Mouse (Mus musculus) midbrain, embryonic 12.5 days (tissue): Measurements from ENCODE around the gene Tas2r107. TPM values are rescaled to one million over a fixed set of nuclear protein-coding genes. Genes with fewer than 3 reads are reported as not detected.
"Not testable (repeated sequence)": the region's sequence is repeated elsewhere in the genome, so short reads cannot be mapped to it uniquely, and the experiment has no call there.

Source experiments
- ATAC-seq: fragments of 200-750 bp; cut with Nextera tagmentation; 2 replicates; pipeline ENCODE4 v1.8.0; 2017; ENCODE audit warnings: low read depth, moderate TSS enrichment, moderate library complexity; ENCODE audit not compliant: low FRiP score
- H3K27ac ChIP-seq: fragments of 300-500 bp; sonication (generic); replicated peaks from 2 replicates; pipeline ENCODE4 v1.5.1; 2016; ENCODE audit warnings: mild to moderate bottlenecking
- H3K27me3 ChIP-seq: fragments of 300-500 bp; sonication (generic); 2 replicates; pipeline ENCODE4 v1.6.1; 2016; ENCODE audit warnings: mild to moderate bottlenecking
- H3K36me3 ChIP-seq: fragments of 300-500 bp; sonication (generic); 2 replicates; pipeline ENCODE4 v1.6.1; 2016
- H3K4me1 ChIP-seq: fragments of 300-500 bp; sonication (generic); 2 replicates; pipeline ENCODE4 v1.6.1; 2016
- H3K4me2 ChIP-seq: fragments of 300-500 bp; sonication (generic); replicated peaks from 2 replicates; pipeline ENCODE4 v1.6.1; 2016; ENCODE audit warnings: mild to moderate bottlenecking, moderate library complexity
- H3K4me3 ChIP-seq: fragments of 300-500 bp; sonication (generic); 2 replicates; pipeline ENCODE4 v1.5.1; 2016; ENCODE audit warnings: mild to moderate bottlenecking
- H3K9ac ChIP-seq: fragments of 300-500 bp; sonication (generic); replicated peaks from 2 replicates; pipeline ENCODE4 v1.6.1; 2016; ENCODE audit warnings: mild to moderate bottlenecking, moderate library complexity
- H3K9me3 ChIP-seq: fragments of 300-500 bp; sonication (generic); 2 replicates; pipeline ENCODE4 v1.6.1; 2016; ENCODE audit warnings: mild to moderate bottlenecking
- WGBS: fragments of 180-500 bp; shearing (Covaris S2); methylation state at CpG from one replicate; pipeline ENCODE4 v1.1.7; 2016; 5-methylcytosine and 5-hydroxymethylcytosine counted together
- polyA plus RNA-seq: library from polyadenylated mRNA; unstranded; fragments of >200 nt; fragmentation: Nextera tagmentation; extraction: Ambion mirVana; gene quantifications from 2 replicates; pipeline ENCODE4 v1.2.1, GENCODE M21; 2016

The Tas2r107 gene
- not detected in 2 replicates for polyA plus RNA-seq

DNA sequence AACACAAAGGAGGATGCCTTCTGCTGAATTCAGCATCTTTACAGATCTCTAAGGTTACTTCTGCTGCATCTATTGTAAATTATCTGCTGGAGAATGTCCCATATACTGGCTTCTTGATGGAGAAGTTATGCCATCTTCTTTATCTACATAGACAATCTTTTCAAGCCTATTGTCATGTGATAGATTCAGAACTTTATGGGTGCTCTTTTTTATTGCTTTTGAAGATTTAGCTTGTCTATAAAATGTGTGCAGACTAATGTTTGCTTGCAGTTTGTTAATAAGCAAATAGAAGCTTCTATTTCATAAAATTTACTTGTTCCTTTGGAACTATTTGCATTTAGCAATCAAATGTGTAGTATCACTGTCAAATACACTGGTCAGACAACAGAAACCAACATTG is at the start of gene Tas2r107:
Gene Tas2r107 (minus strand): TSS at position 101 of the 400 bp plus-strand sequence.
- no peak within 1 kb of the TSS for H3K4me2 ChIP-seq
- H3K4me3 ChIP-seq, result no peak within 1 kb of the TSS
- no peaks in the 10 kb centered on the region for H3K4me1 ChIP-seq
- no peaks in the 10 kb centered on the region for H3K36me3 ChIP-seq
- no peak within 1 kb of the TSS for H3K9ac ChIP-seq
- H3K27me3 ChIP-seq, result no peaks in the 10 kb centered on the region
- H3K27ac ChIP-seq, result no peak within 1 kb of the TSS
- peaks cover 15% of the 10 kb centered on the region for H3K9me3 ChIP-seq
- no peak for ATAC-seq

DNA sequence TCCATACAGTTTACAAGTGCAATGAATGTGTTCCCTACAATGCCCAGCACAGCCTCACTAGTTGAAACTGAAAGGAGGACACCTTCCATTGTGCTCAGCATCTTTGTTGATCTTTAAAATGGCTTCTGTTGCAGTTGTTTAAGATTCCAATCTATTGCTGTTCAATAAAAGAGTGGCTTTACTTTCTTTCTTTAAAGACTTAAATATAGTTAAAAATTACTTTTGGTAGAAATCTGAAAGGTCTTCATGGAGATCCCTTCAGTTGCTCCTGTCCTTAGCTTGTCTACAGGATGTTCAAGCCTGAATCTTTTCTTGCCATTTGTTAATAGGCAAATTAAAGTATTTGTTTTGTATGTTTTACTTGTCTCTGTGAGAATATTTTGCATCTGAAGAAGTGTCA is 30.0 kb upstream of the Tas2r107 start, which contains the start of gene Tas2r114:
Gene Tas2r114 (minus strand): TSS at position 101 of the 400 bp plus-strand sequence.
- H3K36me3 ChIP-seq, result no peaks in the 10 kb centered on the region
- peaks cover 5% of the 10 kb centered on the region; the same call in 1 of the 2 replicates for H3K9me3 ChIP-seq
- no peaks in the 10 kb centered on the region for H3K27me3 ChIP-seq
- H3K4me3 ChIP-seq, result no peak within 1 kb of the TSS
- H3K9ac ChIP-seq, result no peak within 1 kb of the TSS
- no peak for ATAC-seq
- no peak within 1 kb of the TSS for H3K4me2 ChIP-seq
- no peak within 1 kb of the TSS for H3K27ac ChIP-seq
- H3K4me1 ChIP-seq, result no peaks in the 10 kb centered on the region

DNA sequence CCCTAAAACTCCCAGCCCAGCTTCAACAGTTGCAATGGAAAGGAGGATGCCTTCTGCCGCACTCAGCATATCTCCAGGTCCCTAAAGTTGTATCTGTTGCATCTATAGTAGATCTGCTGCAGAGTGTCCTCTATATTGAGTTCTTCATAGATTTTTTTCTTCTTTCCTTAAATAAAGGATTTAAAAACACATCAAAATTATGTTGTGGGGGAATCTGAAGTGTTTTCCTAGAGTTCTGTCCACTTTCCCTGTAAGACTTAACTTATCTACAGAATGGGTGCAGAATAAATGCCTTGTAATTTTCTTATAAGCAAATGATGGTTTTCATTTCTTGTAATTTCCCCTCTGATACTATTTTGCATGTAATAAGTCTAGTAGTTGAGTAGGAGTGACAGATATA is 27.4 kb upstream of the Tas2r107 start, which contains the start of gene Tas2r105:
Gene Tas2r105 (minus strand): TSS at position 101 of the 400 bp plus-strand sequence.
- Histone ChIP-seq H3K27ac (no peak within 1 kb of the TSS), H3K27me3 (no peaks in the 10 kb centered on the region), H3K4me2 (no peak within 1 kb of the TSS), H3K9me3 (peaks cover 5% of the 10 kb centered on the region; the same call in 1 of the 2 replicates), H3K4me3 (no peak within 1 kb of the TSS), H3K36me3 (no peaks in the 10 kb centered on the region), H3K4me1 (no peaks in the 10 kb centered on the region), H3K9ac (no peak within 1 kb of the TSS)
- no peak for ATAC-seq
- WGBS, result 75% methylated on average over 1 of the region's 1 CpGs

DNA sequence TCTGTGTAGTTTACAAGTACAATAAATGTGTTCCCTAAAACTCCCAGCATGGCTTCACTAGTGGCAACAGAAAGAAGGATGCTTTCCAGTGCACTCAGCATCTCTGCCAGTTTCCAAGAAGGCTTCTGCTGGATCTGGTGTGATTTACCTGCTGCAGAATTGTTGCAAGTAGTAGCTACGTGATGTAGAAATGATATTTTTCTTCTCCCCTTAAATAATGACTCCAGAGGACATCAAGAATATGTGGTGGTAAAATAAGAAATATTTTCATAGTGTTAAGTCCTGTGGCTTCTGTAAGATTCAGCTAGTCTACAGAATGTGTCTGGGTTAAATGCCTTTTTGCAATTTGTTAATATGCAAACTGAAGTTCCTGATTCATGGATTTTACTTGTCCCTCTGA is 25.7 kb upstream of the Tas2r107 start, which contains the start of gene Tas2r104:
Gene Tas2r104 (minus strand): TSS at position 101 of the 400 bp plus-strand sequence.
- no peaks in the 10 kb centered on the region for H3K4me1 ChIP-seq
- no peaks in the 10 kb centered on the region for H3K27me3 ChIP-seq
- no peaks in the 10 kb centered on the region for H3K36me3 ChIP-seq
- H3K9me3 ChIP-seq, result no peaks in the 10 kb centered on the region
- H3K4me2 ChIP-seq, result no peak within 1 kb of the TSS
- ATAC-seq, result no peak
- H3K9ac ChIP-seq, result no peak within 1 kb of the TSS
- H3K4me3 ChIP-seq, result no peak within 1 kb of the TSS
- H3K27ac ChIP-seq, result no peak within 1 kb of the TSS
- WGBS, result 80% methylated on average over 1 of the region's 1 CpGs

DNA sequence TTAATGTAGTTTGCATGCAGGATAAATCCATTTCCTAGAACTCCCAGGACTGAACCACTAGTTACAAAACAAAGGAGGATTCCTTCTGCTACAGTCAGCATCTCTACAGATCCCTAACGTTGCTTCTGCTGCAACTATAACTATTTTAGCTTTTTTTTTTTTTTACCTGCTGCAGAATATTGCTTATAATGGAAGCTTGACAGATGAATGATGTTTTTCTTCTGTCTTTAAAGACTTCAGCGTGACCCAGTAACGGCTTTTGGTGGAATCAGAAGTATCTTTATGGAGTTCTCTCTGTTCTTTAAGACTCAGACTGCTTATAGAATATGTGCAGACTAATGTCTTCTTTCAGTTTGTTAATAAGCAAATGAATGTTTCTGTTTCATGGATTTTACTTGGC is 18.8 kb upstream of the Tas2r107 start, which contains the start of gene Tas2r106:
Gene Tas2r106 (minus strand): TSS at position 101 of the 400 bp plus-strand sequence.
- no peak within 1 kb of the TSS for H3K9ac ChIP-seq
- 0 out of 2 replicates have a peak, but pooled peaks cover 7% of the 10 kb centered on the region for H3K9me3 ChIP-seq
- no peaks in the 10 kb centered on the region for H3K27me3 ChIP-seq
- no peak within 1 kb of the TSS for H3K4me3 ChIP-seq
- H3K4me2 ChIP-seq, result no peak within 1 kb of the TSS
- no peak within 1 kb of the TSS for H3K27ac ChIP-seq
- H3K36me3 ChIP-seq, result no peaks in the 10 kb centered on the region
- no peak for ATAC-seq
- WGBS, result 78% methylated on average over 3 of the region's 3 CpGs
- H3K4me1 ChIP-seq, result no peaks in the 10 kb centered on the region

DNA sequence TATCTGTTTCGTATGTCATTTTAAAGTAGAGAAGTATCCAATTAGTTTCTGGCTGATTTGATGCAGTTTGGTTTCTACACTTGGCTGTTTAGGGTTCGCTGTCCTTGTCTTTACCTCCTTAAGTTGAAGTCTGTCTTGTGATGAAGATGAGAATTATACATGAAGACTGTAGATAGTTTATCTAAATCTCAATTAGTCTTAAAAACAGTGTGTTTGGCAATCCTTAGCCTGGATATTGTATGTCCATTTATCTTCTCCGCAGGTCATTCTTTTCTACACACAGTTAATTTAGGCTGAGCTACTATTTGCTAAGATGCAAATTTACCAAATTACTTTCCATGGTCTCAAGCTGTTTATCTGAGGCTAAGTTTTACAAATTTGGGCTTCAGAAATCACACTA is 29.1 kb downstream of the Tas2r107 start, which contains the start of gene Tas2r130:
Gene Tas2r130 (minus strand): TSS at position 101 of the 400 bp plus-strand sequence.
- Histone ChIP-seq H3K4me3 (no peak within 1 kb of the TSS), H3K27me3 (no peaks in the 10 kb centered on the region), H3K9ac (no peak within 1 kb of the TSS), H3K4me1 (no peaks in the 10 kb centered on the region), H3K36me3 (no peaks in the 10 kb centered on the region), H3K27ac (no peak within 1 kb of the TSS), H3K9me3 (0 out of 2 replicates have a peak, but pooled peaks cover 5% of the 10 kb centered on the region), H3K4me2 (no peak within 1 kb of the TSS)
- 80% methylated on average over 3 of the region's 3 CpGs for whole genome bisulfite sequencing
- no peak for ATAC-seq

DNA sequence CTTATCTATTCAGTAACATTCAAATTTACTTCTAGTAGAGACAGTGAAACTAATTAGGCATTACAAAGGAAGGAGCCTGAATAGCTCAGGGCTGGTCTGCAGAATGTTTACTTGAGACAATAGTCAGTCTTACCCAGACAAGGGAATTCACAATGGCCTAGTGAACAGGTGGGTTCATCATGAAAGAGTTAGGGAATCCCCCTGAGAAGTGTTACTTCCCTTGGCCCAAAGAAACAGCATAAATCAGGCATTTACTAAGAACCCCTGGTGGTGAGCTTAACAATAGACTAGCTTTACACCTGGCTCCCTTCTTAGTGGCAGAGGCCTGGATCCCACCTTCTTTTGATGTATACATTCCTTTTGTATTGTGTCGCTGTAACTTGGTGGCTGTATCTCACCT is 50.0 kb downstream of the Tas2r107 start:
- 84% methylated on average over 1 of the region's 1 CpGs for WGBS
- H3K27ac ChIP-seq, ATAC-seq, H3K4me1 ChIP-seq, H3K4me3 ChIP-seq, H3K9me3 ChIP-seq, H3K36me3 ChIP-seq, H3K27me3 ChIP-seq, H3K4me2 ChIP-seq, H3K9ac ChIP-seq: not testable (repeated sequence)

Other genes with a start within 250 kb of the Tas2r107 start
- gene 5430401F13Rik, start 173.7 kb downstream of the Tas2r107 start, polyA plus RNA-seq, result not detected in 2 replicates
- gene Gm6619, start 173.7 kb downstream of the Tas2r107 start, polyA plus RNA-seq, result not detected in 2 replicates
- not detected in 2 replicates for gene Tas2r130, start 29.2 kb downstream of the Tas2r107 start, polyA plus RNA-seq
- gene Tas2r106, start 18.7 kb upstream of the Tas2r107 start, polyA plus RNA-seq, result not detected in 2 replicates
- not detected in 2 replicates for gene Tas2r104, start 25.6 kb upstream of the Tas2r107 start, polyA plus RNA-seq
- gene Tas2r105, start 27.3 kb upstream of the Tas2r107 start, polyA plus RNA-seq, result not detected in 2 replicates
- gene Tas2r114, start 29.9 kb upstream of the Tas2r107 start, polyA plus RNA-seq, result not detected in 2 replicates